Mouse (Mus musculus) heart, adult 2 months (tissue): ENCODE measurements around the gene Ndufs3. TPM values are rescaled to one million over a fixed set of nuclear protein-coding genes. Genes with fewer than 3 reads are reported as not detected.

Source experiments
- DNase-seq, 2 experiments: peaks; one replicate each; pipeline ENCODE4 v3.0.0; 2021
- H3K27ac ChIP-seq: fragments of 200-600 bp; 2 replicates; pipeline ENCODE4 v1.8.1; 2022
- H3K27me3 ChIP-seq: fragments of 200-500 bp; 2 replicates; pipeline ENCODE4 v1.6.1; 2012; ENCODE audit warnings: mild to moderate bottlenecking, low read length, inconsistent platforms, mixed read lengths; ENCODE audit not compliant: control insufficient read depth, insufficient read depth
- H3K36me3 ChIP-seq: fragments of 200-500 bp; 2 replicates; pipeline ENCODE4 v1.6.1; 2012; ENCODE audit warnings: low read length, inconsistent platforms; ENCODE audit not compliant: control insufficient read depth, insufficient read depth
- H3K4me1 ChIP-seq: fragments of 200-500 bp; 2 replicates; pipeline ENCODE4 v1.6.1; 2011; ENCODE audit warnings: low read length; ENCODE audit not compliant: control insufficient read depth, insufficient read depth
- H3K4me3 ChIP-seq: fragments of 200-600 bp; 2 replicates; pipeline ENCODE4 v1.8.1; 2022
- H3K79me2 ChIP-seq: fragments of 200-500 bp; replicated peaks from 2 replicates; pipeline ENCODE4 v1.6.1; 2012; ENCODE audit warnings: mild to moderate bottlenecking, inconsistent platforms, low read length, moderate library complexity, mixed read lengths; ENCODE audit not compliant: control insufficient read depth, insufficient read depth
- H3K9ac ChIP-seq: fragments of 200-500 bp; 2 replicates; pipeline ENCODE4 v1.6.1; 2012; ENCODE audit warnings: low read depth, mild to moderate bottlenecking, control low read depth, inconsistent platforms, low read length, mixed read lengths
- CTCF ChIP-seq: fragments of 200-600 bp; IDR thresholded peaks from 2 replicates; pipeline ENCODE4 v1.8.1; 2022; ENCODE audit warnings: antibody characterized with exemption, mild to moderate bottlenecking, moderate library complexity
- EP300 ChIP-seq: fragments of 200-500 bp; IDR thresholded peaks from 2 replicates; pipeline ENCODE4 v1.6.1; 2011; ENCODE audit warnings: low read depth, low read length, control low read depth; ENCODE audit not compliant: insufficient read depth
- POLR2A ChIP-seq: fragments of 200-500 bp; IDR thresholded peaks from 2 replicates; pipeline ENCODE4 v1.6.1; 2011; ENCODE audit warnings: mild to moderate bottlenecking, low read depth, low read length, control low read depth; ENCODE audit not compliant: insufficient read depth
- WGBS: fragments of 180-500 bp; shearing (Covaris S2); methylation state at CpG from one replicate; pipeline ENCODE4 v1.1.7; 2018; 5-methylcytosine and 5-hydroxymethylcytosine counted together
- intact Hi-C: fragments of 180-260 bp; cut with DNase I; formaldehyde crosslinking; loops from one replicate; pipeline ENCODE4 v1.15.1; 2025
- polyA plus RNA-seq: library from polyadenylated mRNA; depleted of rRNA; stranded (reverse); fragments of >200 nt; gene quantifications from 2 replicates; pipeline ENCODE4 v1.2.3, GENCODE M21; 2012; rRNA removed
- total RNA-seq, 2 experiments: library from RNA; stranded (reverse); gene quantifications; 2 replicates each; pipeline ENCODE4 v1.2.3; 2021

The Ndufs3 gene
- total and polyA plus RNA-seq, 3 experiments = 596 to 910 (median 770) TPM

DNA sequence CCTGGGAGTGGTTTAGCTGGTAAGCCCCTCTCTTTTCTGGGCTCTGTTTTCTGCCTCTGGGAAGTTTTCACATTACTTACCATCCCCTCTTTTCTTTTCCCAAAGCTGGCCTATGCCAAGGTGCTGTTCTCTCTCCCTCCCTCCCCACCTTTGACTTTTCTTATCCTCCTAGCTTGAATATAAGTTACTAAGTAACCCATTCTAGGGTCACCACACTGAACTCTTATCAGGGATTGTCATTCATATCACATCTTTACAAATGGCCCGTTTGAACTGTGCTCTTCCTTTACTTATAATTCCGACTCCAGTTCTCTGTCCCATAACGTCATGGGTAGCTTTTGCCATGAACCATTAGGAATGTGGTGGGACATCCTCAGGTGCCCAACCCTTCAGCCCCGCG, 59.4 kb downstream of the Ndufs3 start:
- 83% methylated on average over 5 of the region's 5 CpGs for WGBS
- Histone ChIP-seq H3K27ac (no peak overlapping the region), H3K79me2 (no peaks in the 10 kb centered on the region), H3K9ac (no peak overlapping the region), H3K36me3 (peaks cover 10% of the 10 kb centered on the region), H3K27me3 (no peaks in the 10 kb centered on the region), H3K4me3 (no peak overlapping the region), H3K4me1 (peaks cover 2% of the 10 kb centered on the region; the same call in 1 of the 2 replicates)
- DNase-seq = no peak
- intact Hi-C loops = loop anchor here (5.0 kb wide), 3 partner anchors 57 to 1212 kb away; partner anchors contain the start of genes Fnbp4, Kbtbd4 and Ndufs3
- TF ChIP-seq POLR2A (no peak), CTCF (no peak), EP300 (no peak)

Other genes starting within 250 kb of the Ndufs3 start
- gene Nup160, start 227.6 kb downstream of the Ndufs3 start, total RNA-seq = 10 to 100 TPM; 12.9 to 13.9 TPM
- 5.2 and 9.8 TPM in 2 replicates for gene Nup160, start 227.6 kb downstream of the Ndufs3 start, polyA plus RNA-seq
- gene Fnbp4, start 159.5 kb downstream of the Ndufs3 start, total RNA-seq = 10 to 100 TPM; 11.3 to 14.5 TPM
- 16.6 and 24.0 TPM in 2 replicates for gene Fnbp4, start 159.5 kb downstream of the Ndufs3 start, polyA plus RNA-seq
- under 1 TPM; 0.81 to 0.86 TPM for gene Agbl2, start 122.1 kb downstream of the Ndufs3 start, total RNA-seq
- 1.6 and 1.7 TPM in 2 replicates for gene Agbl2, start 122.1 kb downstream of the Ndufs3 start, polyA plus RNA-seq
- gene Mtch2, start 57.7 kb downstream of the Ndufs3 start, total RNA-seq = 100 to 1,000 TPM; 171 to 197 TPM
- 137 and 261 TPM in 2 replicates for gene Mtch2, start 57.7 kb downstream of the Ndufs3 start, polyA plus RNA-seq
- gene C1qtnf4, start 19.0 kb downstream of the Ndufs3 start, total RNA-seq = 1 to 10 TPM; 4.2 to 4.4 TPM
- gene C1qtnf4, start 19.0 kb downstream of the Ndufs3 start, polyA plus RNA-seq = 6.4 and 8.4 TPM in 2 replicates
- gene Kbtbd4, start 87 bp downstream of the Ndufs3 start, total RNA-seq = 10 to 100 TPM; 20.6 to 23.4 TPM
- gene Kbtbd4, start 87 bp downstream of the Ndufs3 start, polyA plus RNA-seq = 14.0 and 23.3 TPM in 2 replicates
- 10 to 100 TPM; 69.2 to 77.7 TPM for gene Celf1, start 35.6 kb upstream of the Ndufs3 start, total RNA-seq
- 39.2 and 74.0 TPM in 2 replicates for gene Celf1, start 35.6 kb upstream of the Ndufs3 start, polyA plus RNA-seq
- 10 to 100 TPM; 15.9 to 16.8 TPM for gene Rapsn, start 130.8 kb upstream of the Ndufs3 start, total RNA-seq
- 19.3 and 22.0 TPM in 2 replicates for gene Rapsn, start 130.8 kb upstream of the Ndufs3 start, polyA plus RNA-seq
- gene Psmc3, start 149.2 kb upstream of the Ndufs3 start, total RNA-seq = 100 to 1,000 TPM; 216 to 252 TPM
- 112 and 141 TPM in 2 replicates for gene Psmc3, start 149.2 kb upstream of the Ndufs3 start, polyA plus RNA-seq
- 10 to 100 TPM; 21.1 to 22.3 TPM for gene Slc39a13, start 165.6 kb upstream of the Ndufs3 start, total RNA-seq
- 57.3 and 58.6 TPM in 2 replicates for gene Slc39a13, start 165.6 kb upstream of the Ndufs3 start, polyA plus RNA-seq
- 1 to 10 TPM; 3.7 to 6.2 TPM for gene Spi1, start 177.6 kb upstream of the Ndufs3 start, total RNA-seq
- 10.2 and 17.2 TPM in 2 replicates for gene Spi1, start 177.6 kb upstream of the Ndufs3 start, polyA plus RNA-seq
- gene Mybpc3, start 213.3 kb upstream of the Ndufs3 start, total RNA-seq = 1,000 to 10,000 TPM; 1,229 to 1,417 TPM
- 1,378 and 1,771 TPM in 2 replicates for gene Mybpc3, start 213.3 kb upstream of the Ndufs3 start, polyA plus RNA-seq